In the genomic region with DNA sequence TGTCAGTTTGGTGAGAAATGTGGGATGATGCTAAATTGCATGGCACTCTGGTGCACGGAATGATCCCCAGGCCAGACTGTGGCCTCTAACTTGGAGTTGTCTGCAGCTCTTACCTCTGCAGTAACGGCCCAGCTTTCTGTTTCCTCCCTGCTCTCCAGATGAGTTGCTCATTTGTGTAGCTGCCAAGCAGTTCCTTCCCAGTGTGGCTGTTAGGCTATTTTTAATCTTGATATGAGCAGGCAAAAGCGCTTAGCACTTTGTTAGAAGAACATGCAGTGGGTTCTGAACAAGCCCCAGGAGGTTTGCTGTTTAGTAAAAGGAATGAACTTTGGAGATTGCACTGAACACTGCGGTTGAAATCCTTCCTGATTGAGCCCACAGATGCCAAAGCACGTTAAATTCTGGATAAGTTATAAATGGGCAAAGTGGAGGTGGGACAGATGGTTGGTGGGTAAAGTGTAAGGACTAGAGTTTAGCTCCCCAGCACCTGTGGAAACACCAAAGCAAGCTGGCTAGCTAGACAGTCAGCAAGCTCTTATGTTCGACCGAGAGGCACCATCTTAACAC, we compare ENCODE assay signal across 22 mouse cellular contexts. TPM values are rescaled to one million over a fixed set of nuclear protein-coding genes. Genes with fewer than 3 reads are reported as not detected.
DNase-seq lines count a peak whose midpoint lies in the region; ATAC-seq lines count a peak whose summit lies in the region.
"Had no signal": no experiment of that assay in that cellular context is flagged by ENCODE, and none has a peak within 500 bp of the region (broad histone marks: within the 10 kb centered on the region; RNA-seq: fewer than 3 reads in every experiment).

No protein-coding gene starts in this region.

- H3K27me3 ChIP-seq in embryonic facial prominence, embryonic 13.5 days: no peaks in the 10 kb centered on the region
- no peaks in the 10 kb centered on the region for H3K27me3 ChIP-seq in embryonic facial prominence, embryonic 10.5 days (replicated peaks; ENCODE audit: low read depth, poor library complexity, severe bottlenecking)
- no peaks in the 10 kb centered on the region for H3K27me3 ChIP-seq in heart, embryonic 15.5 days
- H3K27me3 ChIP-seq in neural tube, embryonic 13.5 days: no peaks in the 10 kb centered on the region
- no peaks in the 10 kb centered on the region for H3K27me3 ChIP-seq in neural tube, embryonic 15.5 days (replicated peaks)
- H3K27me3 ChIP-seq: liver, embryonic 13.5 days; lung, embryonic 15.5 days; midbrain, embryonic 13.5 days had no signal

- H3K9me3 ChIP-seq in embryonic facial prominence, embryonic 13.5 days: no peaks in the 10 kb centered on the region
- no peaks in the 10 kb centered on the region for H3K9me3 ChIP-seq in embryonic facial prominence, embryonic 10.5 days
- H3K9me3 ChIP-seq in heart, embryonic 15.5 days (replicated peaks): no peaks in the 10 kb centered on the region
- H3K9me3 ChIP-seq in neural tube, embryonic 13.5 days: no peaks in the 10 kb centered on the region
- no peaks in the 10 kb centered on the region for H3K9me3 ChIP-seq in neural tube, embryonic 15.5 days (replicated peaks)
- H3K9me3 ChIP-seq: liver, embryonic 13.5 days; lung, embryonic 15.5 days; midbrain, embryonic 13.5 days had no signal

- no peak for ATAC-seq in embryonic facial prominence, embryonic 13.5 days (ENCODE audit: insufficient number of reproducible peaks, insufficient read depth, low FRiP score, low TSS enrichment, low read depth)
- no peak for ATAC-seq in heart, embryonic 15.5 days (replicated peaks; ENCODE audit: insufficient number of reproducible peaks, insufficient read depth, low FRiP score, low read depth)
- ATAC-seq in neural tube, embryonic 13.5 days (ENCODE audit: low read depth): no peak
- no peak for ATAC-seq in neural tube, embryonic 15.5 days (ENCODE audit: low FRiP score)
- ATAC-seq: forebrain, postnatal 0 days; hindbrain, embryonic 16.5 days; intestine, postnatal 0 days; midbrain, embryonic 13.5 days had no signal

- H3K4me1 ChIP-seq in embryonic facial prominence, embryonic 13.5 days: peaks cover 22% of the 10 kb centered on the region
- peaks cover 32% of the 10 kb centered on the region for H3K4me1 ChIP-seq in embryonic facial prominence, embryonic 10.5 days
- peaks cover 30% of the 10 kb centered on the region for H3K4me1 ChIP-seq in heart, embryonic 15.5 days (replicated peaks)
- H3K4me1 ChIP-seq in neural tube, embryonic 13.5 days (replicated peaks): peaks cover 23% of the 10 kb centered on the region
- peaks cover 28% of the 10 kb centered on the region for H3K4me1 ChIP-seq in neural tube, embryonic 15.5 days

- H3K4me2 ChIP-seq in embryonic facial prominence, embryonic 13.5 days: no peak overlapping the region
- H3K4me2 ChIP-seq in heart, embryonic 15.5 days: no peak overlapping the region
- H3K4me2 ChIP-seq in neural tube, embryonic 13.5 days: no peak overlapping the region
- H3K4me2 ChIP-seq in neural tube, embryonic 15.5 days: no peak overlapping the region
- H3K4me2 ChIP-seq: liver, embryonic 13.5 days; lung, embryonic 15.5 days; midbrain, embryonic 13.5 days had no signal

- H3K27ac ChIP-seq in embryonic facial prominence, embryonic 13.5 days: no peak overlapping the region
- H3K27ac ChIP-seq in embryonic facial prominence, embryonic 10.5 days (replicated peaks): no peak overlapping the region
- peak overlapping the region; percentile 48; the same call in 1 of the 2 replicates for H3K27ac ChIP-seq in heart, embryonic 15.5 days
- H3K27ac ChIP-seq in neural tube, embryonic 13.5 days (replicated peaks): no peak overlapping the region
- no peak overlapping the region for H3K27ac ChIP-seq in neural tube, embryonic 15.5 days (replicated peaks)
- H3K27ac ChIP-seq: layer of hippocampus, adult 2 months; liver, embryonic 13.5 days; lung, embryonic 15.5 days; macrophage; midbrain, embryonic 13.5 days had no signal

- peak overlapping the region; percentile 27; the same call in 1 of the 2 replicates for H3K9ac ChIP-seq in embryonic facial prominence, embryonic 13.5 days
- peak overlapping the region; percentile 27; the same call in 1 of the 2 replicates for H3K9ac ChIP-seq in heart, embryonic 15.5 days
- H3K9ac ChIP-seq in neural tube, embryonic 13.5 days: peak overlapping the region; percentile 41; the same call in 1 of the 2 replicates
- H3K9ac ChIP-seq in neural tube, embryonic 15.5 days (replicated peaks): no peak overlapping the region
- H3K9ac ChIP-seq: forebrain, postnatal 0 days; liver, embryonic 13.5 days; lung, embryonic 15.5 days; midbrain, embryonic 13.5 days had no signal

- WGBS in embryonic facial prominence, embryonic 13.5 days: 87% methylated on average over 7 of the region's 7 CpGs
- WGBS in embryonic facial prominence, embryonic 10.5 days: 94% methylated on average over 7 of the region's 7 CpGs
- 67% methylated on average over 7 of the region's 7 CpGs for WGBS in heart, embryonic 15.5 days
- WGBS in neural tube, embryonic 13.5 days: 91% methylated on average over 7 of the region's 7 CpGs
- 87% methylated on average over 7 of the region's 7 CpGs for WGBS in neural tube, embryonic 15.5 days

- DNase-seq in embryonic facial prominence, embryonic 10.5 days (ENCODE audit: low spot score): no peak
- DNase-seq in heart, postnatal 25 days (ENCODE audit: low spot score): no peak
- DNase-seq in left cerebral cortex, postnatal 36 days (ENCODE audit: low spot score in 2 of 2): peak; percentile 47 to 50
- DNase-seq in layer of hippocampus, adult 9-10 months (ENCODE audit: low spot score): no peak
- DNase-seq: adrenal gland, adult 8-10 months; cerebellum, adult 11 months; cerebellum, postnatal 25 days; forebrain, postnatal 0 days; heart, postnatal 4 days; liver, embryonic 13.5 days; retina, postnatal 1 day had no signal

- intact Hi-C loops in heart, postnatal 25 days (cut with DNase I): loop anchor here (10.0 kb wide), 1 partner anchor 354 kb away; no protein-coding TSS in a partner anchor
- intact Hi-C loops in left cerebral cortex, postnatal 36 days (cut with DNase I): loop anchor here (5.0 kb wide), 2 partner anchors 46 to 169 kb away; partner anchors contain the start of genes Chchd4 and Tmem43

- H3K4me3 ChIP-seq in embryonic facial prominence, embryonic 13.5 days: no peak overlapping the region
- H3K4me3 ChIP-seq in embryonic facial prominence, embryonic 10.5 days: no peak overlapping the region
- no peak overlapping the region for H3K4me3 ChIP-seq in heart, embryonic 15.5 days
- no peak overlapping the region for H3K4me3 ChIP-seq in neural tube, embryonic 13.5 days
- no peak overlapping the region for H3K4me3 ChIP-seq in neural tube, embryonic 15.5 days (replicated peaks)
- H3K4me3 ChIP-seq: layer of hippocampus, adult 2 months; liver, embryonic 13.5 days; lung, embryonic 15.5 days; midbrain, embryonic 13.5 days; myocyte had no signal

- peaks cover 60% of the 10 kb centered on the region for H3K36me3 ChIP-seq in embryonic facial prominence, embryonic 13.5 days
- peaks cover 65% of the 10 kb centered on the region for H3K36me3 ChIP-seq in embryonic facial prominence, embryonic 10.5 days (replicated peaks)
- H3K36me3 ChIP-seq in heart, embryonic 15.5 days: peaks cover 55% of the 10 kb centered on the region
- peaks cover 59% of the 10 kb centered on the region for H3K36me3 ChIP-seq in neural tube, embryonic 13.5 days
- H3K36me3 ChIP-seq in neural tube, embryonic 15.5 days: peaks cover 58% of the 10 kb centered on the region

RNA-seq across cellular contexts. Expression of gene Lsm3, which starts 2.8 kb away (rescaled TPM):
- polyA plus RNA-seq in embryonic facial prominence, embryonic 13.5 days (2015; fragmentation: Nextera tagmentation; extraction: Ambion mirVana): 281 and 293 TPM in 2 replicates
- 444 and 453 TPM in 2 replicates for polyA plus RNA-seq in embryonic facial prominence, embryonic 10.5 days (2016; fragmentation: Nextera tagmentation; extraction: Ambion mirVana)
- polyA plus RNA-seq in heart, embryonic 15.5 days (2015; fragmentation: Nextera tagmentation; extraction: Ambion mirVana): 155 and 161 TPM in 2 replicates
- total RNA-seq in heart, postnatal 25 days (2021): 10 to 100 TPM; 57.9 to 64.0 TPM
- 167 and 180 TPM in 2 replicates for polyA plus RNA-seq in neural tube, embryonic 13.5 days (2015; fragmentation: Nextera tagmentation; extraction: Ambion mirVana)
- polyA plus RNA-seq in neural tube, embryonic 15.5 days (2015; fragmentation: Nextera tagmentation; extraction: Ambion mirVana): 147 and 168 TPM in 2 replicates
- total RNA-seq in left cerebral cortex, postnatal 36 days (2021): 10 to 100 TPM; 35.0 to 41.3 TPM

RNA-seq across cellular contexts. Expression of gene Xpc, which starts 2.8 kb away (rescaled TPM):
- 20.9 and 21.0 TPM in 2 replicates for polyA plus RNA-seq in embryonic facial prominence, embryonic 13.5 days (2015; fragmentation: Nextera tagmentation; extraction: Ambion mirVana)
- polyA plus RNA-seq in embryonic facial prominence, embryonic 10.5 days (2016; fragmentation: Nextera tagmentation; extraction: Ambion mirVana): 26.7 and 27.3 TPM in 2 replicates
- polyA plus RNA-seq in heart, embryonic 15.5 days (2015; fragmentation: Nextera tagmentation; extraction: Ambion mirVana): 10.5 and 13.1 TPM in 2 replicates
- 10 to 100 TPM in 1 of 2 experiments, 1 to 10 TPM in 1; 8.4 to 10.1 TPM for total RNA-seq in heart, postnatal 25 days (2021)
- polyA plus RNA-seq in neural tube, embryonic 13.5 days (2015; fragmentation: Nextera tagmentation; extraction: Ambion mirVana): 21.1 and 21.6 TPM in 2 replicates
- polyA plus RNA-seq in neural tube, embryonic 15.5 days (2015; fragmentation: Nextera tagmentation; extraction: Ambion mirVana): 16.5 and 17.4 TPM in 2 replicates
- 10 to 100 TPM; 13.2 to 14.9 TPM for total RNA-seq in left cerebral cortex, postnatal 36 days (2021)

RNA-seq across cellular contexts. Expression of gene Tmem43, which starts 45.0 kb away (rescaled TPM):
- 59.0 and 61.7 TPM in 2 replicates for polyA plus RNA-seq in embryonic facial prominence, embryonic 13.5 days (2015; fragmentation: Nextera tagmentation; extraction: Ambion mirVana)
- 62.5 and 66.1 TPM in 2 replicates for polyA plus RNA-seq in embryonic facial prominence, embryonic 10.5 days (2016; fragmentation: Nextera tagmentation; extraction: Ambion mirVana)
- 24.8 and 33.4 TPM in 2 replicates for polyA plus RNA-seq in heart, embryonic 15.5 days (2015; fragmentation: Nextera tagmentation; extraction: Ambion mirVana)
- 10 to 100 TPM; 23.5 to 26.0 TPM for total RNA-seq in heart, postnatal 25 days (2021)
- 39.5 and 42.3 TPM in 2 replicates for polyA plus RNA-seq in neural tube, embryonic 13.5 days (2015; fragmentation: Nextera tagmentation; extraction: Ambion mirVana)
- 41.8 and 42.9 TPM in 2 replicates for polyA plus RNA-seq in neural tube, embryonic 15.5 days (2015; fragmentation: Nextera tagmentation; extraction: Ambion mirVana)
- 10 to 100 TPM; 24.9 to 29.6 TPM for total RNA-seq in left cerebral cortex, postnatal 36 days (2021)

RNA-seq across cellular contexts. Expression of gene Chchd4, which starts 45.2 kb away (rescaled TPM):
- 20.2 and 21.7 TPM in 2 replicates for polyA plus RNA-seq in embryonic facial prominence, embryonic 13.5 days (2015; fragmentation: Nextera tagmentation; extraction: Ambion mirVana)
- polyA plus RNA-seq in embryonic facial prominence, embryonic 10.5 days (2016; fragmentation: Nextera tagmentation; extraction: Ambion mirVana): 35.3 and 38.2 TPM in 2 replicates
- 29.0 and 31.0 TPM in 2 replicates for polyA plus RNA-seq in heart, embryonic 15.5 days (2015; fragmentation: Nextera tagmentation; extraction: Ambion mirVana)
- 10 to 100 TPM; 15.3 to 15.7 TPM for total RNA-seq in heart, postnatal 25 days (2021)
- 27.5 and 30.7 TPM in 2 replicates for polyA plus RNA-seq in neural tube, embryonic 13.5 days (2015; fragmentation: Nextera tagmentation; extraction: Ambion mirVana)
- polyA plus RNA-seq in neural tube, embryonic 15.5 days (2015; fragmentation: Nextera tagmentation; extraction: Ambion mirVana): 40.0 and 40.3 TPM in 2 replicates
- total RNA-seq in left cerebral cortex, postnatal 36 days (2021): 10 to 100 TPM; 19.8 to 21.1 TPM

Comparison
In these comparisons a context has a peak if more than half of its experiments do, and no peak if none do; other contexts are left out.
1. DNase-seq: peak in left cerebral cortex, postnatal 36 days (2 of 2); none in embryonic facial prominence, embryonic 10.5 days (single experiment), heart, postnatal 25 days (single experiment) and layer of hippocampus, adult 9-10 months (single experiment).